Mouse (Mus musculus) cerebellum, adult 2 months (tissue): Measurements from ENCODE around the gene Papolb. TPM values are rescaled to one million over a fixed set of nuclear protein-coding genes. Genes with fewer than 3 reads are reported as not detected.

Experiments used
- DNase-seq, 2 experiments: peaks; one replicate each; pipeline ENCODE4 v3.0.0; 2021
- H3K27ac ChIP-seq: fragments of 200-500 bp; 2 replicates; pipeline ENCODE4 v1.5.1; 2012; ENCODE audit warnings: low read length, control low read depth, inconsistent platforms; ENCODE audit not compliant: insufficient read depth
- H3K27me3 ChIP-seq: fragments of 200-500 bp; 2 replicates; pipeline ENCODE4 v1.6.1; 2012; ENCODE audit warnings: inconsistent platforms, mild to moderate bottlenecking, low read length, moderate library complexity; ENCODE audit not compliant: control insufficient read depth, insufficient read depth
- H3K4me1 ChIP-seq: fragments of 200-500 bp; 2 replicates; pipeline ENCODE4 v1.6.1; 2011; ENCODE audit warnings: low read length; ENCODE audit not compliant: control insufficient read depth, insufficient read depth
- H3K4me3 ChIP-seq: fragments of 200-500 bp; replicated peaks from 2 replicates; pipeline ENCODE3; 2011; ENCODE audit warnings: mild to moderate bottlenecking, low read depth, low read length, control low read depth; ENCODE audit not compliant: insufficient read depth
- CTCF ChIP-seq: fragments of 200-500 bp; IDR thresholded peaks from 2 replicates; pipeline ENCODE4 v1.5.1; 2011; ENCODE audit warnings: low read depth, mild to moderate bottlenecking, control low read depth, low read length, moderate library complexity, borderline replicate concordance; ENCODE audit not compliant: insufficient read depth
- POLR2A ChIP-seq: fragments of 200-500 bp; IDR thresholded peaks from 2 replicates; pipeline ENCODE4 v1.6.1; 2011; ENCODE audit warnings: low read length, control low read depth, borderline replicate concordance; ENCODE audit not compliant: insufficient read depth
- WGBS: fragments of 180-500 bp; shearing (Covaris S2); methylation state at CpG from one replicate; pipeline ENCODE4 v1.1.7; 2018; 5-methylcytosine and 5-hydroxymethylcytosine counted together
- polyA plus RNA-seq: library from polyadenylated mRNA; depleted of rRNA; stranded (reverse); fragments of >200 nt; gene quantifications from 2 replicates; pipeline ENCODE4 v1.2.3, GENCODE M21; 2012; rRNA removed

Papolb gene
- 0.17 and 0.25 TPM in 2 replicates for polyA plus RNA-seq

- TF ChIP-seq POLR2A (no peak), CTCF (no peak)
- no peak for DNase-seq
- H3K4me3 ChIP-seq: no peak within 1 kb of the TSS
- no peaks in the 10 kb centered on the region for H3K27me3 ChIP-seq
- 51% methylated on average over 41 of the region's 41 CpGs for WGBS
- peaks cover 7% of the 10 kb centered on the region for H3K4me1 ChIP-seq
- H3K27ac ChIP-seq: no peak within 1 kb of the TSS
These were observed at the start of gene Papolb for GRCm38 (mm10) chr5:142529915-142530314. Gene Papolb, minus strand, starts transcription at chr5:142530076.

DNA sequence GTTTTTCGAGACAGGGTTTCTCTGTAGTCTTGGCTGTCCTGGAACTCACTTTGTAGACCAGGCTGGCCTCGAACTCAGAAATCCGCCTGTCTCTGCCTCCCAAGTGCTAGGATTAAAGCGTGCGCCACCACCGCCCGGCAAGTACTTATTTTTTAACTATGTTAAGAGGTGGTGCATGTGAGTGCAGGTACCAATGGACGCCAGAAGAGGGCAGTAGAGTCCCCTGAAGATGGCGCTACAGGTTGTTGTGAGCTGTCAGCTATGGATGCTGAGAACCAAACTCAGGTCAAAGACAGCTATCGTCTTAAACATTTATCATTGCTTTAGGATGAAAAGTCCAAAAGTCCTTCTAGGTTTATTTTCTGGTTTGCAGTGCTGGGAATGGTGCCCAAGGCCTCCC, 48.3 kb upstream of the Papolb start:
- no peak for DNase-seq
- Histone ChIP-seq H3K4me1 (no peaks in the 10 kb centered on the region; the same call in 1 of the 2 replicates), H3K27me3 (no peaks in the 10 kb centered on the region), H3K4me3 (no peak overlapping the region), H3K27ac (no peak overlapping the region)
- WGBS: 92% methylated on average over 10 of the region's 10 CpGs
- peak; percentile 15; the same call in 1 of the 2 replicates for TF ChIP-seq CTCF
- TF ChIP-seq POLR2A: no peak

DNA sequence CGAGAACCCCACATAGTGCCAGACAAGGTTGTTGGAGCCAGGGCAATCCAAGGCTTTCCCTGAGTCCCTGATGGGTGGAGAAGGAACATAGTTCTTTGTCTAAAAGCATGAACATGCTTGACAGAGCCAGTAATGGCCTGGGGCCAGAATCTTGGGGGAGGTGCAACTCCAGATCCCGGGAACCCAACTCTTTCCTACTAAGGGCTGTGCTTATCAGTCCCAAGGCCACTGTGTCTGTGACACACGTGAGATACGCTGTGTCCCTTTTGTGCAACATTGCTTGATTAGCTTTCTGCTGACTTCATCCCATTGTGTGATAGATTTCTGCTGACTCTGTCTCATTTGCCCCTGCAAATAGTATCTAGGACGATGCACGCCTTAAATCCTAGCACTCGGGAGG, 47.0 kb upstream of the Papolb start:
- Histone ChIP-seq H3K27me3 (no peaks in the 10 kb centered on the region), H3K4me1 (no peaks in the 10 kb centered on the region), H3K27ac (no peak overlapping the region), H3K4me3 (no peak overlapping the region)
- TF ChIP-seq POLR2A: no peak
- WGBS: 63% methylated on average over 7 of the region's 7 CpGs
- DNase-seq: no peak

DNA sequence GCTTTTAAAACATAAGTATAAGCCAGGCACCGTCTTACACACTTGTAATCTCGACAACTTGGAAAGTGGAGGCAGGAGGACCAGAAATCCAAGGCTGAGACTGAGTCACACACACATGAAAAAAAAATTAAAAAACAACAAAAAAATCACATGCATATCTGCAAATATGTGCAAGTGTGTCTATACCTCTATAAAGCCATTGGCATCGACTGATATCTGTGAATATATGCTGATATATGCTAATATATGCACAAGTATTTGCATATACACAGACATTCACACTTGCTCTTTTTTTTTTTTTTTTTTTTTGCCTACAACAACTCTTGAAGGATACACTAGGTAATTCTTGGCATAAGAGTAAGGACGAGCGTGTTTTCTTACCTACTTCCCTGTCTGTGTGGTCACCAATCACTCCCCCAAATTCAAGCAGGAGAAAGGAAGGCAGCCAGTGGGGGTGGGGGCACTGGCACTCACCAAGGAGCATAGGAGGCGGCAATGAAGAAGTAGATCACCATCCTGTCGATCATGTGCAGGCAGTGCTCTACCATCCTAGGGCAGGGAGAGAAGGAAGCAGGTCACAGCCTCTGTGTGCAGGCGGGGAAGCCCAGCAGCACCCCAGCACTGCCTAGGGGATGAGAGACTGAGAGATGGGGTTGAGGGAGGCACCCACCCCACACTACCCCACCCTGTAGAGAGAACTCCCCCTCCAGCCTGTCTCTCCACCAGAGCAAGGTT, 44.6 kb upstream of the Papolb start:
- Histone ChIP-seq H3K4me3 (no peak overlapping the region), H3K27ac (no peak overlapping the region), H3K4me1 (no peaks in the 10 kb centered on the region), H3K27me3 (no peaks in the 10 kb centered on the region)
- no peak for DNase-seq
- WGBS: 77% methylated on average over 8 of the region's 8 CpGs
- TF ChIP-seq CTCF (no peak), POLR2A (no peak)

DNA sequence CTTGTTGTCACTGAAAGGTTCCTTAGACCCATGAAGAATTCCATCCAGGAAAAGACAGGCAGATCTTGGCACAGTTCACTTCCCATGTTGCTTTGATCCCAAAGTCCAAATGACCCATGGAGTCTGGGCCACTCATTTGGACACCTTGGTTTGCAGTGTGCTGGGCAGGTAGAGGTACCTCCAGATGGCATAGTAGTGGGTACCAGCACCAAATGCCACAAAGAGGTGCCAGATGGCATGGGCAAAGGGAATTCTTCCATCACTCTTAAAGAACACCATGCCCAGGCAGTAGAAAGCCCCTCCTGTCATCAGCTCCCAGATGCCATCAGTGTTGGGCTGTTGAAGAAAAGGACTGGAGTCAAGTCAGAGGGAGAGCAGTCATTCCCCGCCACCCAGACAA, 34.7 kb upstream of the Papolb start:
- H3K27me3 ChIP-seq: no peaks in the 10 kb centered on the region
- TF ChIP-seq POLR2A: no peak
- no peak for TF ChIP-seq CTCF
- WGBS: 66% methylated on average over 1 of the region's 1 CpGs
- H3K27ac ChIP-seq: no peak overlapping the region
- no peak overlapping the region for H3K4me3 ChIP-seq
- peaks cover 4% of the 10 kb centered on the region for H3K4me1 ChIP-seq
- DNase-seq: peak in 1 of 2 experiments; percentile 42

DNA sequence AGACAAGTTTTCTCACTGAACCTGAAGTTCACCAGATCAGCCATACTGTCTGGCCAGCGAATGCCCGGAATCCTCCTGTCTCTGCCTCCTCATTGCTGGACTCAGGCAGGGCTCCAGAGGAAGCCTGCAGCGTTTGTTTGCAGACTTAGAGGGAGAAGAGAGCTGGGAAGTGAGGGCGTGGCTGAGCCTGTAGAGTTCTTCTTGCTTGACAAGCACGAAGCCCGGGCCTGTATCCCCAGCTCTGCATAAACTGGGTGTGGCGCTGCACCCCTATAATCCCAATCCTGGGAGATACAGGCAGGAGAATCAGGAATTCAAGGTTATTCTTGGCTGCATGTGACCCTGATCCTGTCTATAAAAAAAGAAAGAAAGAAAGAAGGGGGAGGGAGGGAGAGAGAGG, 30.4 kb upstream of the Papolb start:
- no peak overlapping the region for H3K27ac ChIP-seq
- no peak overlapping the region for H3K4me3 ChIP-seq
- DNase-seq: no peak
- TF ChIP-seq POLR2A: no peak
- no peak for TF ChIP-seq CTCF
- WGBS: 62% methylated on average over 7 of the region's 7 CpGs
- no peaks in the 10 kb centered on the region for H3K27me3 ChIP-seq
- peaks cover 4% of the 10 kb centered on the region for H3K4me1 ChIP-seq

DNA sequence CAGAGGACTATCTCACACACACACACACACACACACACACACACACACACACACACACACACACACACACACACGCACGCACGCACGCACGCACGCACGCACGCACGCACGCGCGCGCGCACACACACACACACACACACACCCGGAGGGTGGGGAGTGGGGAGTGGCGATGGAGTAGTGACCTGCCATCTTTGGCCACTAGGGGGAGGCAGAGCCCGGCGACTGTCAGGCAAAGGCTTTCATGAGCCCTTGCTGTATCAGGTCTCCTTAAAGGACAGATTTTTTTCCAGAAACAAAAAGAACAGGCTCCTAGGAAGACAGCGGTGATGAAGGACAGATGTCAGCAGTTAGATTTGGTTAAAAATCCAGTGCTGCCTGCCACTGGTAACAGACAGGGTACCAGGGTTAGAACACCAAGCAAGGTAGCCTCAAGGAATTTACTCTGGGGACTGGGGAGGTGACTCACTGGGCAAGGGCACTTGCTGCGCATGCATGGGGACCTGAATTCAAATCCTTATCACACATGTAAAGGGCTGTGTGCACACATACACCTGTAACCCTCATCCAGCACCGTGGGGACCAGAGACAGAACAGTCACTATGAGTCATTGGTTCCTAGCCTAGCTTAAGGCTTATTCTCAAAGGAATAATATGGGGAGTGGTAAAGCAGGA, 27.7 kb upstream of the Papolb start:
- Histone ChIP-seq H3K4me3 (no peak overlapping the region), H3K27me3 (no peaks in the 10 kb centered on the region), H3K4me1 (no peaks in the 10 kb centered on the region), H3K27ac (no peak overlapping the region)
- WGBS: 16% methylated on average over 16 of the region's 21 CpGs
- peak; percentile 81 to 89 for DNase-seq
- TF ChIP-seq CTCF (peak; percentile 90), POLR2A (no peak)

GRCm38 (mm10) chr5:142556721-142557120, 26.8 kb upstream of the Papolb start:
- Histone ChIP-seq H3K4me1 (no peaks in the 10 kb centered on the region), H3K4me3 (no peak overlapping the region), H3K27me3 (no peaks in the 10 kb centered on the region), H3K27ac (no peak overlapping the region)
- DNase-seq: no peak
- 59% methylated on average over 4 of the region's 4 CpGs for WGBS
- TF ChIP-seq POLR2A (no peak), CTCF (no peak)
